Mouse (Mus musculus): Measurements from ENCODE around the gene Tsga10ip.

DNA sequence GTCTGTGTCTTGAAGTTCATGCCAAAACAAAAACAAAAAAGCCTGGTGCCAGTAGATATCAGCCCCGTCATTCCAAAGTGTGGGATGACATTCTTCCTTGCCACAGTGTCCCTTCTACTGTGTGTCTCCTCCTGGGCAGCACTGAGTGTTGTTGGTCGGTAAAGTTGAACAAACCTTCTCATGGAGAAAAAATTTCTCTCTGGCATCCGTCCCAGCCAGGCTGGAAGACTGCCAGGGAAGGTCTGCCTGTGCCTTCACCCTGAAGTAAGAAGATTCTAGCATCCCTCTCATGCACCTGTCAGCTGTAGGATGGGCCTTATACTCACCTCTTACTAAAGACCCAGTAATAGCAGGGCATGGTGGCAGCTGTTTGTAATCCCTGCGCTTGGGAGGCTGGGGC lies 9.4 kb downstream of the Tsga10ip start:
- no peak for TF ChIP-seq POLR2A (IDR thresholded peaks at IDR 0.05; ENCODE audit: insufficient read length, low read depth)
- TF ChIP-seq MAX (IDR thresholded peaks at IDR 0.05; ENCODE audit: low read depth), result no peak
- no peak for TF ChIP-seq MYOG (IDR thresholded peaks at IDR 0.05; ENCODE audit: control insufficient read depth in 1 of 3, insufficient read depth in 1 of 3, insufficient read length in 2 of 3, low read depth in 2 of 3)
- TF ChIP-seq POLR2AphosphoS2 (IDR thresholded peaks at IDR 0.05; ENCODE audit: insufficient read length, low read depth), result no peak
- TF ChIP-seq MYOD1 (IDR thresholded peaks at IDR 0.05; ENCODE audit: control insufficient read depth in 1 of 3, insufficient read length in 2 of 3, low read depth in 2 of 3), result peak in 1 of 3 experiments; percentile 13
- no peak for TF ChIP-seq SRF (IDR thresholded peaks at IDR 0.05; ENCODE audit: control insufficient read depth, insufficient read length, low read depth)
